Mouse (Mus musculus) cerebellum, adult 2 months (tissue): ENCODE data around the gene Wdr19.

ENCODE experiments used
- CTCF ChIP-seq: fragments of 200-500 bp; IDR thresholded peaks from 2 replicates; pipeline ENCODE4 v1.5.1; 2011; ENCODE audit warnings: low read depth, mild to moderate bottlenecking, control low read depth, low read length, moderate library complexity, borderline replicate concordance; ENCODE audit not compliant: insufficient read depth
- POLR2A ChIP-seq: fragments of 200-500 bp; IDR thresholded peaks from 2 replicates; pipeline ENCODE4 v1.6.1; 2011; ENCODE audit warnings: low read length, control low read depth, borderline replicate concordance; ENCODE audit not compliant: insufficient read depth

DNA sequence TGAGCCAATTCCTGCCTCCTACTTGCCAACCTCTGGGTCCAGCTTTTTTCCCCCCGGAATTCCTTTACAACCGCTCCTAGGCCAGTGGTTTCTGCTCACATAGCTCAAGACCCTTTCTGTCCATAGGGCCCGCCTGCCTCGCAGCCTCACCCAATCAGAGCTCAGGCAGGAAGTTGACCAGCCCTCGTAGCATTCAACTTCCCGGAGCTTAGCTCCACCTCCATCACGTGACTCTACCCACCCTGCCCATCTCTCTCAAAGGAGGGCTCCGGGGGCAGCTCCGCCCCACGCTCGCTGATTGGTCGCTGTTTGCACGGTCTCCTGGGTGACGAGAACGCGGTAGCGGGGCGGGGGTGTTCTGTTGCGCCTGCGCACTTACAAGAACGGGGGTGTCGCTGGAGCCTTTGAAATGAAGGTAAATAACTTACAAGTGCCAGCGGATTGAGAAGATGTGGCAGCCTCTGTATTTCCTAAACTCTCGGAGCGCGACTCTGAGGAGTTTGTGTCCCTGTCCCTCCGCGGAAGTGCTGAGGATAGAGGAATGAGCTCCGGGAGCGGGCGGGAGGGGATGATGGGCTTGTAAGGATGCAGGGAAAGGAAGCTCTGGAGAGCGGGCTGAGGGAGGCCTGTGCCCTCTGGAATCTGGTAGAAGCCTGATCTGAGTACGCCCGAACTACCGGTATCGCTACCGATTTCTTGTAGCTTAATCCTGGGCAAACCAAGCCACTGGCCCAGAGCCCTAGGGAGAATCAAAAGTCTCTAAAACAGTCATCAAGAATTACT, at the start of gene Wdr19:
- TF ChIP-seq POLR2A (peak; percentile 84; the same call in 1 of the 2 replicates), CTCF (no peak)
